Mouse (Mus musculus) heart, postnatal 0 days (tissue): ENCODE measurements around the gene Tnfsfm13. TPM values are rescaled to one million over a fixed set of nuclear protein-coding genes. Genes with fewer than 3 reads are reported as not detected.
"Not testable (repeated sequence)": the region's sequence is repeated elsewhere in the genome, so short reads cannot be mapped to it uniquely, and the experiment has no call there.

Experiments used
- ATAC-seq: fragments of 200-750 bp; cut with Nextera tagmentation; 2 replicates; pipeline ENCODE4 v1.8.0; 2017; ENCODE audit warnings: low read depth, moderate number of reproducible peaks, moderate library complexity; ENCODE audit not compliant: insufficient read depth
- DNase-seq: peaks from one replicate; pipeline ENCODE4 v3.0.0-alpha.2; 2016; ENCODE audit warnings: low spot score
- H3K27ac ChIP-seq: fragments of 300-500 bp; sonication (generic); 2 replicates; pipeline ENCODE4 v1.5.1; 2014; ENCODE audit warnings: low read depth, mild to moderate bottlenecking
- H3K27me3 ChIP-seq: fragments of 300-500 bp; sonication (generic); 2 replicates; pipeline ENCODE4 v1.6.1; 2014; ENCODE audit warnings: low read length, mixed read lengths; ENCODE audit not compliant: control insufficient read depth, insufficient read depth
- H3K36me3 ChIP-seq: fragments of 300-500 bp; sonication (generic); replicated peaks from 2 replicates; pipeline ENCODE4 v1.6.1; 2014; ENCODE audit warnings: low read length, mixed read lengths; ENCODE audit not compliant: control insufficient read depth, insufficient read depth
- H3K4me1 ChIP-seq: fragments of 300-500 bp; sonication (generic); 2 replicates; pipeline ENCODE4 v1.6.1; 2014; ENCODE audit warnings: antibody characterized with exemption; ENCODE audit not compliant: control insufficient read depth, insufficient read depth
- H3K4me2 ChIP-seq: fragments of 300-500 bp; sonication (generic); 2 replicates; pipeline ENCODE4 v1.6.1; 2014; ENCODE audit warnings: low read depth, mild to moderate bottlenecking, low read length, moderate library complexity
- H3K4me3 ChIP-seq: fragments of 300-500 bp; sonication (generic); 2 replicates; pipeline ENCODE4 v1.5.1; 2014; ENCODE audit warnings: low read depth, low read length
- H3K9ac ChIP-seq: fragments of 300-500 bp; sonication (generic); replicated peaks from 2 replicates; pipeline ENCODE4 v1.6.1; 2014; ENCODE audit warnings: low read depth, low read length, mixed read lengths
- H3K9me3 ChIP-seq: fragments of 300-500 bp; sonication (generic); replicated peaks from 2 replicates; pipeline ENCODE4 v1.6.1; 2016; ENCODE audit warnings: low read length; ENCODE audit not compliant: control insufficient read depth
- CTCF ChIP-seq: IDR thresholded peaks from 2 replicates; pipeline ENCODE4 v1.5.1; 2016; ENCODE audit warnings: antibody characterized with exemption, control low read depth, low read depth
- EP300 ChIP-seq: IDR thresholded peaks from 2 replicates; pipeline ENCODE4 v1.6.1; 2016; ENCODE audit warnings: antibody characterized with exemption, low read depth
- WGBS: fragments of 180-500 bp; shearing (Covaris S2); extraction: QIAGEN DNeasy Blood & Tissue Kit; methylation state at CpG from one replicate; pipeline ENCODE4 v1.1.7; 2014; 5-methylcytosine and 5-hydroxymethylcytosine counted together
- polyA plus RNA-seq: library from polyadenylated mRNA; unstranded; fragments of >200 nt; fragmentation: Nextera tagmentation; extraction: Ambion mirVana; gene quantifications from 2 replicates; pipeline ENCODE4 v1.2.1, GENCODE M21; 2015
- total RNA-seq: library from RNA; depleted of rRNA; stranded (reverse); fragments of >200 nt; gene quantifications from 2 replicates; pipeline ENCODE4 v1.2.3, GENCODE M21; 2014; ENCODE audit warnings: low replicate concordance

Tnfsfm13 gene
- total and polyA plus RNA-seq, 2 experiments from 2014 or later = 0.65 to 2.8 TPM

DNA sequence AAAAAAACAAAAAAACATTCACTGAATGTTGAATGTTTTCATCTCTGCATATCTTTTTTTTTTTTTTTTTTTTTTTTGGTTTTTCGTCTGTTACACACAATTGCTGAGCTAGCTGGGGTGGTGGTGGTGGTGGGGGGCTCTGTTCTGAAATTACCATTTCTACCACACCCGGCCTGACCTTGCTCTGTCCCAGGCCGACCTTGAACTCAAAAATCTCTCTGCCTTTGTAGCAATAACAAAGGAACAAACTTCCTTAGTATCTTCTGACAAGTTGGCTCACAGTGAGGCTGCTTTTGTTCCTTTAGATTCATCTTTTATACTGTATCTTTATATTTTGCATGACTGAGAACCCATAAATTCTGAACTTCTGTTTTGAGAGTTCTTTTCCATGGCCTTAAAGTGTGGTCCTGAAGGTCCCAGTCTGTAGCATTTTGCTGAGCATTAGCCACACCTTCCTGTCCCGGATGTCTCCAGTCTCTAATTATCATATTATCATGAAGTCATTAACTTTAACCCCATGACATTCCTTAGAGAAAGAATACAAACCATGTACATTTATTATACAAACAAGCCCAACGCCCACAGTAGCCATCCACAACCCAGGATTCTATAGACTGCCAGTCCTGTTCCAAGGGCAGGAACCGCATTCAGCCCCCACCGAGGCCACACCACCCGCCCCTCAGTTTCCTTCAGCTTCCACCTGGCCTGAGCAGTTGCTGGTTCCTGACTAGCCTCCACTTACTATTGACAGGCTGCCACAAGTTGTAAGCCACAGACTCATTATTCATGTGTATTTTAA is 8.1 kb upstream of the Tnfsfm13 start:
- Histone ChIP-seq H3K4me1 (peaks cover 15% of the 10 kb centered on the region; the same call in 1 of the 2 replicates), H3K9me3 (no peaks in the 10 kb centered on the region), H3K9ac (no peak overlapping the region), H3K4me3 (no peak overlapping the region), H3K4me2 (no peak overlapping the region), H3K27me3 (no peaks in the 10 kb centered on the region), H3K27ac (no peak overlapping the region), H3K36me3 (no peaks in the 10 kb centered on the region)
- TF ChIP-seq EP300 (no peak), CTCF (no peak)
- DNase-seq = no peak
- 56% methylated on average over 8 of the region's 8 CpGs for WGBS
- ATAC-seq = no peak

DNA sequence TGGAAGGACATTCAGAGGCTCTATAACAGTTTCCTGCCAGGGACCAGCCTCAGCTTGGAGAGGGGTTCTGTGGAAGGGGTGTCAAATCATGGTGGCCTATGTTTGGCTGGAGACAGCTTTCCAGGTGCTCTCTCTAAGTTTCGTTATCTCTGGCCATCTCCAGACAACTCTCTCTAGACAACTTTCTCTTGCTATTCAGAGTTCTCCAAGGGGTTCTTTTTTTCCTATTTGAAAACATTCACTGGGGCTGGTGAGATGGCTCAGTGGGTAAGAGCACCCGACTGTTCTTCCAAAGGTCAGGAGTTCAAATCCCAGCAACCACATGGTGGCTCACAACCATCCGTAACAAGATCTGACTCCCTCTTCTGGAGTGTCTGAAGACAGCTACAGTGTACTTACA is 7.5 kb upstream of the Tnfsfm13 start:
- H3K9ac ChIP-seq, H3K4me2 ChIP-seq, H3K36me3 ChIP-seq, H3K9me3 ChIP-seq, H3K27me3 ChIP-seq, H3K4me3 ChIP-seq, DNase-seq, ATAC-seq, H3K27ac ChIP-seq: not testable (repeated sequence)
- 91% methylated on average over 2 of the region's 3 CpGs for whole genome bisulfite sequencing
- H3K4me1 ChIP-seq = peaks cover 15% of the 10 kb centered on the region; the same call in 1 of the 2 replicates

DNA sequence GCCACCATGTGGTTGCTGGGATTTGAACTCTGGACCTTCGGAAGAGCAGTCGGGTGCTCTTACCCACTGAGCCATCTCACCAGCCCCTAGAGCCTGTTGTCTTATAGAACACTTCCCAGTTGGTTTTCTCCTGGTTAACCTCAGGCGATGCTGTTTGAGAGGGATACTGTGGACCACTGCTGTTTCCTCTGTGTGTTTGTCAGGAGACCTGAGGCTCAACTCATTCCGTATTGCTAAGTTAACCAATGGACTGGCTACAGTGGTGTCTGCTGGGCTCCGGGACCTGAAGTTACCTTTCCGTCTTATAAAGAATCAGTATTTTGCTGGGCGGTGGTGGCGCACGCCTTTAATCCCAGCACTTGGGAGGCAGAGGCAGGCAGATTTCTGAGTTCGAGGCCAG is 7.0 kb upstream of the Tnfsfm13 start:
- H3K4me3 ChIP-seq, H3K9ac ChIP-seq, H3K9me3 ChIP-seq, H3K36me3 ChIP-seq, H3K27ac ChIP-seq, DNase-seq, H3K27me3 ChIP-seq, ATAC-seq, H3K4me2 ChIP-seq: not testable (repeated sequence)
- H3K4me1 ChIP-seq = peaks cover 15% of the 10 kb centered on the region; the same call in 1 of the 2 replicates
- 95% methylated on average over 9 of the region's 10 CpGs for WGBS

DNA sequence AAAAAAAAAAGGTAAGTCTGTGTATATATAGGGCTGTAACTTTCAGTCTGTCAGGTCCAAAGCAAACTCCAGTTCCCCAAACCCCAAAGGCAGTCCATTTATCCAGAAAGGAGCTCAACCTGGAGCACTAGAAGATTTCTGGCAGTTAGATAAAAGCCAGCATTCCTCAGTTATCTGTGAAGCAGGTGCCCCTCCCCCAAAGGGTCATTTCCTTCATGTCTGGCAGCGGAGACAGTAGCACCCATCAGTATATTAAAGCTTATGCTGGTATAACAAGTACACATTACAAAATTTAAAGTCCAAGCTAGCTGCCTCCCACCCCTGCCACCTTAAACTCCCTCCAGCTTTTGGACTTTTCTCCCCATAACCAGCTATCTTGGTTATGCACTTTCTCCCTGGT is 3.7 kb upstream of the Tnfsfm13 start:
- Histone ChIP-seq H3K27ac (no peak overlapping the region), H3K9me3 (no peaks in the 10 kb centered on the region), H3K4me2 (no peak overlapping the region), H3K4me3 (no peak overlapping the region), H3K27me3 (no peaks in the 10 kb centered on the region), H3K36me3 (no peaks in the 10 kb centered on the region), H3K9ac (no peak overlapping the region), H3K4me1 (peaks cover 9% of the 10 kb centered on the region; the same call in 1 of the 2 replicates)
- 3% methylated on average over 1 of the region's 1 CpGs for WGBS
- no peak for DNase-seq
- TF ChIP-seq CTCF = no peak
- no peak for TF ChIP-seq EP300
- no peak for ATAC-seq

DNA sequence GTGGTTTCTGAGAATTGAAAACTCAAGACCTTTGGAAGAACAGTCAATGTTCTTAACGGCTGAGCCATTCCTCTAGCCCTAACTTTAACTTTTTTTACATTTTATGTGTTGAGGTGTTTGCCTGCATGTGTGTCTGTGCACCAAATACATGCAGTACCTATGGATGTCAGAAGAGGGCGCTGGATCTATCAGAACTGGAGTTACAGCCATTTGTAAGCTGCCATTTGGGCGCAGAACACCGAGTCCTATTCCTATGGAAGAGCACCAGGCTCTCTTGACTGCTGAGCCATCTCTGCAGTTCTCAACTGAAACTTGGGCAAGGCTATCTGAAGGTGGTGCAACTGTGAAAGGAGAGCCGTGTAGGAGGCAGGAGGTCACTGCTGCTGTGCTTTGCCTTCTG is 2.7 kb upstream of the Tnfsfm13 start:
- H3K27me3 ChIP-seq = no peaks in the 10 kb centered on the region
- no peak for ATAC-seq
- no peak overlapping the region for H3K9ac ChIP-seq
- H3K9me3 ChIP-seq = no peaks in the 10 kb centered on the region
- no peak overlapping the region for H3K27ac ChIP-seq
- no peak for TF ChIP-seq EP300
- H3K36me3 ChIP-seq = no peaks in the 10 kb centered on the region
- H3K4me1 ChIP-seq = peaks cover 9% of the 10 kb centered on the region; the same call in 1 of the 2 replicates
- no peak for DNase-seq
- no peak overlapping the region for H3K4me2 ChIP-seq
- 70% methylated on average over 5 of the region's 5 CpGs for WGBS
- H3K4me3 ChIP-seq = no peak overlapping the region

DNA sequence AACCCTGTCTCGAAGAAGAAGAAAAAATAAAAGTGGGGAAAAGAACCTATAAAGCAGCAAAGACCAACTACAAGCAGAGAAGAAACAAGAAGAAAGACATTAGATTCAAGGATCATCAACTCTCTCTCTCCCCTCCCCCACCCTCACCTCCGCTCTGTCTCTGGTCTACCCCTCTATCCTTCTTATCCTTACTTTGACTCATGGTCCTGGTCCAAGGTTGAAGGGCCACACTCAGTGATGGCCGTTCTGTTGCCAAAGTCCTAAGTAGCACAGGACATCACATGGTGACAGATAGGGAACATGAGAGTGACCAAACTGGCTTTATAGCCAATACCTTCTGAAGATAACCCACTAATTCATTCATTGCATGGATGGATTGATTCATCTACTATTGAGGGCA is 1.5 kb upstream of the Tnfsfm13 start:
- no peak overlapping the region for H3K4me3 ChIP-seq
- ATAC-seq = no peak
- 76% methylated on average over 3 of the region's 3 CpGs for WGBS

More for the DNA sequence above, 1.5 kb upstream of the Tnfsfm13 start:
- Histone ChIP-seq H3K4me2 (no peak overlapping the region), H3K4me1 (peaks cover 9% of the 10 kb centered on the region; the same call in 1 of the 2 replicates), H3K27ac (no peak overlapping the region), H3K9ac (no peak overlapping the region), H3K36me3 (no peaks in the 10 kb centered on the region), H3K27me3 (no peaks in the 10 kb centered on the region), H3K9me3 (no peaks in the 10 kb centered on the region)
- TF ChIP-seq EP300 = no peak
- TF ChIP-seq CTCF = no peak
- DNase-seq = no peak
